Mouse (Mus musculus) retina, embryonic 14.5 days (tissue): ENCODE measurements around the gene Lsm14a.
A peak's percentile ranks its signal among the peaks of the same experiment; 100 is the strongest.
"Not testable (repeated sequence)": the region's sequence is repeated elsewhere in the genome, so short reads cannot be mapped to it uniquely, and the experiment has no call there.

Experiments used
- DNase-seq: peaks from one replicate; pipeline ENCODE4 v3.0.0-alpha.2; 2015; ENCODE audit warnings: low spot score

Gene Lsm14a

GRCm38 (mm10) chr7:34373906-34374305 lies 19.2 kb downstream of the Lsm14a start:
- DNase-seq, result no peak

- peak; percentile 58 for DNase-seq
Observed at GRCm38 (mm10) chr7:34355629-34356028, 37.5 kb downstream of the Lsm14a start.

- peak; percentile 14 for DNase-seq
Observed at GRCm38 (mm10) chr7:34351997-34352396, 41.1 kb downstream of the Lsm14a start.

DNA sequence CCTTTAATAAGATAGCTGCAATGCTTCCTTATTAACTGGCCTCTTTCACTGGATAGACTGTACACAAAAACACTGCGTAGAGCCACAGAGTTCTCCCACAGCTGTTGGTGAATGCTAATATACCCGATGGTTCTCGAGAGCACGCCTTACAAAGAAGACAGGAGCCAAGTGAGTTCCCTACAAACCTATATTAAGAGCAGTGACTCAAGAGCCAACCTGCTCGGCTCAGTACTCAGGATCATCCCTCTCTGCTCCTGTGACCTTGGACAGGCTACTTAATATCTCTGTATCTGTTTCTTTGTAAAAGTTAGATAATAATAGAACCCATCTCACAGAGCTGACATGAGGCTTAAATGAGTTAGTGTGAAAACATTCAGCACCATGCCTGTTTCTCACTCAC lies 42.9 kb downstream of the Lsm14a start:
- no peak for DNase-seq

DNA sequence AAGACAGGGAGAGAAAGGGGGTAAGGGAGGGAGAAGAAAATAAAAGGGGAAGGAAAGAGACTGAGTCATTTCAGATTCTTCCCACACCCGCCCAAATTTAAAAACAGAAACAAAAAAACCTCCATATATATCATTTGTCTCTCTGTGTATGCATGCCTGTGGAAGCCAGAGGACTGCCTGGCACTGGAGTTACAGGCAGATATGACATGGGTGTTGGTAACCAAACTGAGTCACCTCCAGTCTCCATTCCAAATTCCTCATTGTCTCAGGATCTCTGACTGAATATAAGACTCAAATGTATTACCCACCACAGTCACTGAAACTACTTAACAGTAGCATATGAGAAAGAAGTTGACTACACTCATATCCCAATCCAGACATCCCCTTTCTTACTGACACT lies 45.1 kb downstream of the Lsm14a start:
- DNase-seq, result no peak

DNA sequence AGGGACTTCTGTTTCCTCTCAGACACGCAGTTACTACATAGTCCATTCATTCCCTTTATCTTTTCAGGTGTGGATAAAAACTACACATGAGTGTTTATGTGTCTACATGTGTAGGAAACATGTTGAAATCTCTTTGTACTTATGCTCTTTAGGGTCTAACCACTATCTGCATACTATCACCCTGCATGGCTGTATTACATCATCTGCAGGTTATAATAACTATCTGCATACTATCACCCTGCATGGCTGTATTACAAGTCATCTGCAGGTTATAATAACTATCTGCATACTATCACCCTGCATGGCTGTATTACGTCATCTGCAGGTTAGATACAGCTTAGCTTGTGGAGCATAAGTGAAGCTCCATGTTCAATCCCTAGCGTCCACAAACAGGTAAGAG lies 46.1 kb downstream of the Lsm14a start:
- DNase-seq, result no peak

DNA sequence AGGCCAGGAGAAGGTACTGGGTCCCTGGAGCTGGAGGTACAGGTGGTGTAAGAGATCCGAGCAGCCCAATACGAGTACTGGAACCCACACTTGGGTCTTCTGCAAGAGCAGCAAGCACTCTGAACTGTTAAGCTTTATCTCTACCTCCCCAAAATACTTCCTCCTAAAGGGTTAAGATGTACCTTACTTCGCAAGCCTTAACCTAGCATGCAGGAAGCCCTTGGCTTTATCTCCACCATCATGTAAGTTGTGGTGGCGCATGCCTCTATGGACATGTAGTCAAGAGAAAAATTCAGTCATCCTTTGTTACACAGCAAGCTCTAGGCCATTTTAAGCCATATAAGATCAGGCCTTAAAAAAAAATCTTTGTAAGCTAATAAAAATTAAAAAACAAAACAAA lies 46.6 kb downstream of the Lsm14a start:
- DNase-seq, result no peak

GRCm38 (mm10) chr7:34342040-34342793 lies 50.9 kb downstream of the Lsm14a start:
- no peak for DNase-seq

DNA sequence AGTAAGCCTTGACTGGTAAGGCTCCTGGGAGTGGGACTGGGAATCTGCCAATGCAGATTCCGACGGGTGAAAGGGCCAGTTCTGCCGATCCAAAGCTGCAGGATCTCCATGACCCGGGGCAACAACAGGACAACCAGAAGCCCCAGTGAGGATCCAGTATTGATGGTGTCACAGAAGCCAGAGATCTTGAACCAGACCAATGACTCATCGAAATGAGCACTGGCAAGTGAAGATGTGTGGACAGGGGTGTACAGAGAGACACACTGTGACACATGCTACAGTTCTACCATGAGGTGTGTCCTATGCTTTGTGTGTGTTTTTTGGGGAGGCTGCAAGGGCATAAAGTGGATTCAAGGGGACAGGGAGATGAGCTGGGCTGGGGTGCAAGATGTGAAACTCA lies 52.3 kb downstream of the Lsm14a start:
- no peak for DNase-seq

DNA sequence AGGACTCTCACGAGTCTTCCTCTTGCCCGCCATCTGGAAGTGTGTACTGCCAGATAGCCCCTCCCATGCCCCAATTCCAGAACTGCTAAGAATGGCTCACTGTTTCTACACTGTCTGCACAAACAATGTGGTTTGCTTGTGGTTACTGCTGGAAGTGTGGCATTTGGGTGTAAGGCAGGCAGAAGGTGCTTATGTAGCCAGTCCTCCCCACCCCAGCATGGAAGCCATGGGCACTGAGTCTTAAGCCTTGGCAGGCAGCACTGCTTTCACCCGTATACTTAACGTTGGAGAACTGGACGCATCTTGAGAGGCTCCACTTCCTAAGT lies 54.0 kb downstream of the Lsm14a start:
- DNase-seq, result no peak

- DNase-seq, result no peak
Observed at GRCm38 (mm10) chr7:34338445-34339163, 54.5 kb downstream of the Lsm14a start.

GRCm38 (mm10) chr7:34337268-34337667 lies 55.8 kb downstream of the Lsm14a start:
- no peak for DNase-seq

DNA sequence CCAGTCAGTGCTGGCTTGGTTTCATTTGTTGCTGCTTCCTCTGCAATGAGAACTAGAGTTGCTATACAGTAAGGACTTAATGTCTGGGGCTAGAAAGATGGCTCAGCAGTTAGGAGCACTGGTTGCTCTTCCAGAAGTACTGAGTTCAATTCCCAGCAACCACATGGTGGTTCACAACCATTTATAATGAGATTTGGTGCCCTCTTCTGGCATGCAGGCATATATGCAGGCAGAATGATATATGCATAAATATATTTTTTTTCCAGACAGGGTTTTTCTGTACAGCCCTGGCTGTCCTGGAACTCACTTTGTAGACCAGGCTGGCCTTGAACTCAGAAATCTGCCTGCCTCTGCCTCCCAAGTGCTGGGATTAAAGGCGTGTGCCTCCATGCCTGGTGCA lies 56.6 kb downstream of the Lsm14a start:
- DNase-seq, result not testable (repeated sequence)

- no peak for DNase-seq
Observed at GRCm38 (mm10) chr7:34327493-34327892, 65.6 kb downstream of the Lsm14a start.

DNA sequence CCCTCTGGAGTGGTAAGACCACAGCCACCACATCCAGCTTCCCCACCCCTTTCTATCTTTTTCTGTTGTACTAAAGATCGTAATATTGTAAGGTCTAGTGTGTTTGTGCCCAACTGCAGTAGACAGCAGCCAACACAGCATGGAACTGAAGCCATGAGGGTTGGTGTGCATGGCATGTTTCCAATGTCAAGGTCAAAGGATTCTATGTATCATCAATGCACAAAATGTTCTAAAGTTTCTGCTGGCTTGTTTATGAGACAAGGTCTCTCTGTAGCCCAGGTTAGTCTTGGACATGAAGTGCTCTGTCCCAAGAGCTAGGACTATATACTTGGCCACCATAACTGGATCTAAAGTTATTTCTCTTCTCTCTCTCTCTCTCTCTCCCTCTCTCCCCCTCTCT lies 68.3 kb downstream of the Lsm14a start:
- DNase-seq, result no peak

GRCm38 (mm10) chr7:34324005-34324404 lies 69.1 kb downstream of the Lsm14a start:
- no peak for DNase-seq

- no peak for DNase-seq
Observed at GRCm38 (mm10) chr7:34323351-34323750, 69.8 kb downstream of the Lsm14a start.

GRCm38 (mm10) chr7:34321958-34322357 lies 71.2 kb downstream of the Lsm14a start:
- no peak for DNase-seq

GRCm38 (mm10) chr7:34321119-34321518 lies 72.0 kb downstream of the Lsm14a start:
- DNase-seq, result no peak

DNA sequence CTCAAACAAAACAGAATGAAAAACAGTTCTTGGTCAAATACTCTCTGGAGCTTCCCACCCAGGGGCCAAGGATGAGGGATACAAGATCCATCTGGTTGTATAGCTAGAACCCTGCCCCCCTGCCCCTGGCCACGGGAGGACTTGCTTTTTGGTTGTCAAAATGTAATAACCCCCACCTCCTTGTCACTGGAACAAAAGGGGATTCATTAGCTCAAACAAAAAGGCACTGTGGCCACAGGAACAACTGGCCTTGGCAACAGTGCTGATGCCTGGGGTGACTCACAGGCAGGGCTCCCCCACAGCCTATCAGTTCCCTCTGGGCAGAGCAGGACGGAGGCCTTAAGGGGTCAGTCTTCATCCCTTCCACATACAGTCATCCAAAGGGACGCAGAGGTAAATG lies 73.2 kb downstream of the Lsm14a start:
- DNase-seq, result no peak

- DNase-seq, result no peak
Observed at GRCm38 (mm10) chr7:34319123-34319522, 74.0 kb downstream of the Lsm14a start.

DNA sequence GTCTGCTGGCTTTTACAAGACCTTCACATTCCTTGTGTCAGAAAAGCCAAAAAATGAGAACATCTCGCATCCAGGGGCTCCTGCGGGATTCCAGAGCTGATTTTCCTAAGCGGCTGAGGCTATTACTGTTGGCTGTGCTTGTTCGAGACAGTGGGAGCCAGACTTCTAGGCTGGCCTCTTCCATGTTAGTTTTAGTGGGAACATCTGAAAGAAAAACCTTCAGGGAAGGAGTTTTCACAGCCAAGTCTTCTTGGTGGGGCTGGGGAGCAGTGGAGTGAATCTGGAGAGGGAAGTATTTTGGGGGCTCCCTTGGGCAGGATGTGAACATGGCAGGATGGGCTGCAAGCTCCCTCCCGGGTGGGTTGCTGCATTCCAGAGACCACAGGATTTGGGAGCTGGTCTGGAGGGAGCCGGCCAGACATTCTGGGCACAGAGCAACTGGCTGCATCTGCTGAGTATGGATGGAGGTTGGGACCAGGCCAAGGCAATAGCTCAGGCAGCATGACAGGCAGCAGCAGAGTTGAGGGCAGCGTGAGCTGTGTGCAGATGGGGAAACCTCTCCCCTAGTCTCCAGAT lies 75.1 kb downstream of the Lsm14a start:
- DNase-seq, result no peak

GRCm38 (mm10) chr7:34313443-34313875 lies 79.7 kb downstream of the Lsm14a start, which contains the start of gene 4931406P16Rik:
TSS of gene 4931406P16Rik (minus strand) at chr7:34313551.
- DNase-seq, result peak; percentile 89
